Mouse (Mus musculus) MEL (cell line): ENCODE measurements around the gene Lypd8. TPM values are rescaled to one million over a fixed set of nuclear protein-coding genes. Genes with fewer than 3 reads are reported as not detected.

Experiments
- DNase-seq: peaks from one replicate; pipeline ENCODE4 v3.0.0; 2011; ENCODE audit warnings: low read depth, low spot score
- H3K27ac ChIP-seq: 2 replicates; pipeline ENCODE4 v1.5.1; 2012; ENCODE audit warnings: low read depth, mild to moderate bottlenecking, control low read depth, low read length, moderate library complexity; ENCODE audit not compliant: control insufficient read depth
- H3K27me3 ChIP-seq, 2 experiments: fragments of 150-350 bp in 1 of 2; sonication (generic) in 1 of 2; 2 replicates each; pipeline ENCODE4 v1.6.1; 2012; ENCODE audit warnings: low read length in 2 of 2, mild to moderate bottlenecking in 2 of 2, improper control_type of control experiment in 1 of 2, moderate library complexity in 1 of 2; ENCODE audit not compliant: insufficient read depth in 2 of 2, control insufficient read depth in 1 of 2
- H3K36me3 ChIP-seq, 2 experiments: 2 replicates each; pipeline ENCODE4 v1.6.1; 2012 to 2014; ENCODE audit warnings: low read length in 2 of 2, improper control_type of control experiment in 1 of 2, inconsistent platforms in 1 of 2, mild to moderate bottlenecking in 1 of 2; ENCODE audit not compliant: insufficient read depth in 2 of 2, control insufficient read depth in 1 of 2
- H3K4me1 ChIP-seq, 2 experiments: fragments of 150-350 bp in 1 of 2; sonication (generic) in 1 of 2; 2 replicates each; pipeline ENCODE4 v1.6.1; 2012; ENCODE audit warnings: low read length in 2 of 2, improper control_type of control experiment in 1 of 2, mild to moderate bottlenecking in 1 of 2; ENCODE audit not compliant: insufficient read depth in 2 of 2, control insufficient read depth in 1 of 2
- H3K4me3 ChIP-seq, 2 experiments: fragments of 150-350 bp in 1 of 2; sonication (generic) in 1 of 2; 2 replicates each; pipeline ENCODE4 v1.5.1; 2012; ENCODE audit warnings: low read depth in 2 of 2, low read length in 2 of 2, mild to moderate bottlenecking in 2 of 2, moderate library complexity in 2 of 2, control low read depth in 1 of 2, improper control_type of control experiment in 1 of 2; ENCODE audit not compliant: control insufficient read depth in 1 of 2, insufficient read depth in 1 of 2
- H3K79me2 ChIP-seq: 2 replicates; pipeline ENCODE4 v1.6.1; 2012; ENCODE audit warnings: mild to moderate bottlenecking, low read length, moderate library complexity; ENCODE audit not compliant: control insufficient read depth, poor library complexity, insufficient read depth
- H3K9ac ChIP-seq: 2 replicates; pipeline ENCODE4 v1.6.1; 2012; ENCODE audit warnings: low read depth, mild to moderate bottlenecking, control low read depth, low read length, moderate library complexity; ENCODE audit not compliant: control insufficient read depth, poor library complexity, severe bottlenecking
- H3K9me3 ChIP-seq: fragments of 150-350 bp; sonication (generic); replicated peaks from 2 replicates; pipeline ENCODE4 v1.6.1; 2012; ENCODE audit warnings: mild to moderate bottlenecking, low read length, improper control_type of control experiment, moderate library complexity; ENCODE audit not compliant: insufficient read depth
- BHLHE40 ChIP-seq: IDR thresholded peaks from 2 replicates; pipeline ENCODE4 v1.6.1; 2012; ENCODE audit warnings: low read depth, mild to moderate bottlenecking, inconsistent platforms, low read length, improper control_type of control experiment, borderline replicate concordance
- CHD1 ChIP-seq: IDR thresholded peaks from 2 replicates; pipeline ENCODE4 v1.6.1; 2012; ENCODE audit warnings: low read depth, mild to moderate bottlenecking, inconsistent platforms, low read length, improper control_type of control experiment
- CHD2 ChIP-seq: IDR thresholded peaks from 2 replicates; pipeline ENCODE4 v1.6.1; 2011; ENCODE audit warnings: low read length, improper control_type of control experiment
- CTCF ChIP-seq, 3 experiments: IDR thresholded peaks in 2 of 3; conservative IDR thresholded peaks in 1 of 3; 2 replicates each; pipeline ENCODE4 v1.5.1; 2011 to 2012; ENCODE audit warnings: low read length in 3 of 3, low read depth in 2 of 3, mild to moderate bottlenecking in 2 of 3, improper control_type of control experiment in 1 of 3, inconsistent platforms in 1 of 3, mixed read lengths in 1 of 3, moderate library complexity in 1 of 3; ENCODE audit not compliant: control insufficient read depth in 1 of 3, insufficient read depth in 1 of 3, poor library complexity in 1 of 3, severe bottlenecking in 1 of 3
- E2F4 ChIP-seq: IDR thresholded peaks from 2 replicates; pipeline ENCODE4 v1.6.1; 2011; ENCODE audit warnings: low read depth, low read length, improper control_type of control experiment, borderline replicate concordance
- ELF1 ChIP-seq: IDR thresholded peaks from 2 replicates; pipeline ENCODE4 v1.6.1; 2014; ENCODE audit warnings: low read depth, mild to moderate bottlenecking, inconsistent platforms, low read length, improper control_type of control experiment, moderate library complexity
- GATA1 ChIP-seq: IDR thresholded peaks from 2 replicates; pipeline ENCODE4 v1.6.1; 2011; ENCODE audit warnings: low read depth, low read length, improper control_type of control experiment
- JUND ChIP-seq: IDR thresholded peaks from 2 replicates; pipeline ENCODE4 v1.6.1; 2011; ENCODE audit warnings: low read depth, mild to moderate bottlenecking, improper control_type of control experiment, low read length
- KAT2A ChIP-seq: conservative IDR thresholded peaks from 2 replicates; pipeline ENCODE4 v1.6.1; 2012; ENCODE audit warnings: low read depth, low read length, improper control_type of control experiment, inconsistent platforms
- MAX ChIP-seq: IDR thresholded peaks from 2 replicates; pipeline ENCODE4 v1.6.1; 2011; ENCODE audit warnings: low read length, improper control_type of control experiment
- MEF2A ChIP-seq: IDR thresholded peaks from 2 replicates; pipeline ENCODE4 v1.6.1; 2014; ENCODE audit warnings: low read depth, mild to moderate bottlenecking, inconsistent platforms, low read length, improper control_type of control experiment; ENCODE audit not compliant: poor library complexity, insufficient replicate concordance, severe bottlenecking; ENCODE audit errors: extremely low read depth
- MXI1 ChIP-seq: IDR thresholded peaks from 2 replicates; pipeline ENCODE4 v1.6.1; 2011; ENCODE audit warnings: mild to moderate bottlenecking, low read depth, low read length, improper control_type of control experiment
- MYB ChIP-seq: IDR thresholded peaks from 2 replicates; pipeline ENCODE4 v1.6.1; 2011; ENCODE audit warnings: mild to moderate bottlenecking, low read depth, low read length, improper control_type of control experiment
- MYC ChIP-seq: IDR thresholded peaks from 2 replicates; pipeline ENCODE4 v1.6.1; 2011; ENCODE audit warnings: low read depth, mild to moderate bottlenecking, low read length, improper control_type of control experiment, moderate library complexity
- NRF1 ChIP-seq: IDR thresholded peaks from 2 replicates; pipeline ENCODE4 v1.6.1; 2014; ENCODE audit warnings: low read depth, mild to moderate bottlenecking, inconsistent platforms, low read length, improper control_type of control experiment, moderate library complexity; ENCODE audit not compliant: poor library complexity, insufficient read depth, severe bottlenecking
- POLR2AphosphoS5 ChIP-seq: IDR thresholded peaks from 2 replicates; pipeline ENCODE4 v1.6.1; 2012; ENCODE audit warnings: low read depth, borderline replicate concordance, mild to moderate bottlenecking, inconsistent platforms, low read length, moderate library complexity, mixed read lengths
- SMC3 ChIP-seq: IDR thresholded peaks from 2 replicates; pipeline ENCODE4 v1.6.1; 2011; ENCODE audit warnings: low read depth, low read length, improper control_type of control experiment
- TBP ChIP-seq: IDR thresholded peaks from 2 replicates; pipeline ENCODE4 v1.8.0; 2011; ENCODE audit warnings: low read depth, low read length, improper control_type of control experiment
- UBTF ChIP-seq: IDR thresholded peaks from 2 replicates; pipeline ENCODE4 v1.6.1; 2012; ENCODE audit warnings: low read depth, mild to moderate bottlenecking, inconsistent platforms, low read length, improper control_type of control experiment, moderate library complexity, borderline replicate concordance; ENCODE audit not compliant: insufficient read depth
- ZMIZ1 ChIP-seq: IDR thresholded peaks from 2 replicates; pipeline ENCODE4 v1.6.1; 2012; ENCODE audit warnings: low read depth, mild to moderate bottlenecking, inconsistent platforms, low read length, improper control_type of control experiment, moderate library complexity
- ZNF384 ChIP-seq: IDR thresholded peaks from 2 replicates; pipeline ENCODE4 v1.6.1; 2012; ENCODE audit warnings: low read depth, mild to moderate bottlenecking, inconsistent platforms, low read length, improper control_type of control experiment
- polyA plus RNA-seq, 2 experiments: library from polyadenylated mRNA; stranded (reverse) in 1 of 2; unstranded in 1 of 2; fragments of >175 nt in 1 of 2; fragments of >200 nt in 1 of 2; gene quantifications; 2 replicates each; pipeline versions ENCODE4 v1.2.1 to v1.2.4; 2012; ENCODE audit warnings: low replicate concordance in 2 of 2, low read depth in 1 of 2; ENCODE audit not compliant: insufficient read length in 2 of 2, insufficient read depth in 1 of 2, missing spikeins in 1 of 2
- total RNA-seq: library from RNA; depleted of rRNA; stranded (reverse); fragments of 300-350 nt; gene quantifications from 2 replicates; pipeline ENCODE4 v1.2.3, GENCODE M21; 2012; rRNA removed

Gene Lypd8
- 0.19 TPM in 1 of 2 replicates, not detected in the other for total RNA-seq
- polyA plus RNA-seq = under 1 TPM in 1 of 2 experiments, not detected in 1; 0.31 TPM

DNA sequence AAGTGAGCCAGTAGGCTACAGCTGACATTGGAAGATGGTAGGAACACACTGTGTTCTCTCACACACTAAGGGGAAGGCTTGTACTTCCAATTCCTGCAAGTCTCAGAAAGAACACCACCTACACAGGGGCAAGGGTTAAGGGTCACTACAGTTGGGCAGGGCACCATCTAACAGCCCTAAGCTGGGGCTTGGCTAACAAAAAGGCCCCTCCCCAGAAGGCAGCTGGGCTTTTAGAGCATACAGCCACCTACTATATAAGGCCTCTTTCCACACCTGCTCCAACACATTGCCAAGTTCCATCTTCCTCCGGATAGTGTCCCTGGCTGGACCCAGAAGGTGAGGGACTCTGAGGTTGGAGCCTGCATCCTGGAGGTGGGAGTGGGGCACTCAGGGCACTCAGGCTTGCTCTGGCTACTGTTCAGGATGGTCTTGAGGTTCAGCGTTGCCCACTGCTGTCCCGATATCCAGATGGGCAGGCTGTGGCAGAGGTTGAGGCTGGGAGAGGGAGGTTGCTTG, at the start of gene Lypd8:
TSS of gene Lypd8 (plus strand) at position 281 of the 516 bp plus-strand sequence.
- no peaks in the 10 kb centered on the region for H3K79me2 ChIP-seq
- H3K4me3 ChIP-seq = no peak within 1 kb of the TSS
- TF ChIP-seq ZNF384 (no peak), KAT2A (no peak), CHD1 (no peak), POLR2AphosphoS5 (no peak)
- TF ChIP-seq, all 39 proteins: peak for 0
- Histone ChIP-seq H3K9ac (no peak within 1 kb of the TSS), H3K36me3 (0 out of 4 replicates have a peak, but pooled peaks cover 0 to 2% of the 10 kb centered on the region in 2 experiments), H3K9me3 (no peaks in the 10 kb centered on the region), H3K27ac (no peak within 1 kb of the TSS), H3K27me3 (peaks cover 1 to 2% of the 10 kb centered on the region in 2 experiments; a peak in 2 of 4 replicates), H3K4me1 (peaks cover 0 to 22% of the 10 kb centered on the region in 2 experiments; a peak in 3 of 4 replicates)
- DNase-seq = no peak

DNA sequence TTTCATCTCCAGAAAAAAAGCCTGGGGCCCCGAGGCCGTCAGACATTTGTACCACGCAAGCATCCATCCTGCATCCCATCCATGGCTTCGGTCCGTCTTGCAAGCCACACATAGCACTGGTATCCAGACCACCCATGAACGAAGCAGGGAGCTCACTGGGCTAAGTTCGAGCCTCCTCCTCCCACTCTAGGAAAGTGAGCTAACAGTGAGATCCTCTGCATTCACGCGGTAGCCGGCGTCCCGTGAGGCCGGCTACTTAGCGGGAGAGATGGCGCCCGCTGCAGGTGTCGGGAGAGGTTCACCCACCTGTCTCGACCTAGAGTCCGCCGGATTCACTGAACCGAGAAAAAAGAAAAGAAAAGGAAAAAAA, 49.0 kb upstream of the Lypd8 start:
- H3K4me1 ChIP-seq = peaks cover 3 to 22% of the 10 kb centered on the region in 2 experiments; a peak in 3 of 4 replicates
- peaks cover 6 to 27% of the 10 kb centered on the region in 2 experiments for H3K36me3 ChIP-seq
- H3K9me3 ChIP-seq = no peaks in the 10 kb centered on the region
- no peak for DNase-seq
- H3K4me3 ChIP-seq = peak overlapping the region; percentile 84 to 92
- no peak for TF ChIP-seq ZNF384
- 0 out of 2 replicates have a peak, but pooled peaks have one; percentile 10 for TF ChIP-seq SMC3
- TF ChIP-seq, all 39 proteins: peak for 1
- Histone ChIP-seq H3K27me3 (no peaks in the 10 kb centered on the region), H3K27ac (peak overlapping the region; percentile 96), H3K79me2 (peaks cover 36% of the 10 kb centered on the region), H3K9ac (peak overlapping the region; percentile 87)

DNA sequence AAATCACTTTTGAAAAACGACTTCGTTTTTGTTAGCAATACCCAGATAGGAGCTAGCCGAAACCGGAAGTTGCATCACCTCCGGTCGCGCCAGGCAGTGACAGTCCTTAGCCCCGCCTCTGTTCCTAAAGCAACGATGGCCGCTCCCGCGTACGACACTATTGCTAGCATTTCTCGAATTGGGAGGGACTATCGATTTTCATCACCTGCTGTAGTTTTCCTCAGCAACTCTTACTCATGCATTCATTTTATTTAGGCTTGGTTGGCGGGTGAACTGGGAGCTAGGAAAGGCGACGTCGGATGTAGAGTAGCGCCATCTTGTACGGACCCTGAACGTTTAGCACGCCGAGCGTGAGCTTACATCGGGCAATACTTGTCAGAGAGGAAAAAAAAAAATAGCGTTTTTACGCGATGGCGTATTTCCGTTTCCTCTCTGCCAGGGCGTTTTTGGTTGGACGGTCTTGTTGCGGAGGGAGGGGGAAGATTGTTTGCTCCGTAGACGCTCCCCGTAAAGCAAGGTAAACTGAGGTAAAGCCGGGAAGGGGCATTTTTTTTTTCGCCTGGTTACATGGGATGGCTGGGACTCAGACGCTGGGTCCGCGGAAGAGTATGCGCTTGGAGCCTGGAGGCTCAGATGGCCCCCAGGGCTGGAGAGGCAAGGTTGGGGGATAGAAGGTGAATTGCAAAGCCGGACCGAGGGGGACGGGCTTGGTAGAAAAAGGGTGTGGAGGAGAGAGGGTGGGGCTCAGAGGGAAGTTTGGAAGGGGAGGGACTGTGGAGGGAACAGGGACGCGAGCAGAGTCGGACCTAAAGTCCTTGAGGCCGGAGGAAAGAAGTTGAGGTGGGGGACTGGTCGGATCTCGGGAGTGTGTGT, 48.3 kb upstream of the Lypd8 start, which contains the start of the genes Zfp672 and Sh3bp5l:
TSS of gene Zfp672 (minus strand) at position 64 of the 873 bp plus-strand sequence.
TSS of gene Sh3bp5l (plus strand) at position 449 of the 873 bp plus-strand sequence.
- H3K79me2 ChIP-seq = peaks cover 36% of the 10 kb centered on the region
- peaks cover 3 to 21% of the 10 kb centered on the region in 2 experiments; a peak in 3 of 4 replicates for H3K4me1 ChIP-seq
- peak within 1 kb of the TSS; percentile 84 to 92 for H3K4me3 ChIP-seq
- no peaks in the 10 kb centered on the region for H3K9me3 ChIP-seq
- peaks cover 6 to 23% of the 10 kb centered on the region in 2 experiments for H3K36me3 ChIP-seq
- H3K27ac ChIP-seq = peak within 1 kb of the TSS; percentile 96
- DNase-seq = peak; percentile 99
- peak within 1 kb of the TSS; percentile 90 for H3K9ac ChIP-seq
- no peaks in the 10 kb centered on the region for H3K27me3 ChIP-seq
- TF ChIP-seq ZMIZ1 (peak; percentile 43; the same call in 1 of the 2 replicates), KAT2A (peak; percentile 78), BHLHE40 (no peak), CHD2 (no peak), E2F4 (0 out of 2 replicates have a peak, but pooled peaks have one; percentile 69), ELF1 (peak; percentile 48; the same call in 1 of the 2 replicates), MYB (no peak), CHD1 (no peak), MXI1 (peak; percentile 65), MEF2A (no peak), GATA1 (no peak), CTCF (IDR thresholded peaks at IDR 0.05 in 2 of 3, conservative IDR thresholded peaks at IDR 0.05 in 1 of 3; ENCODE audit: control insufficient read depth in 1 of 3, insufficient read depth in 1 of 3, low read depth in 2 of 3, low read length in 3 of 3, poor library complexity in 1 of 3, severe bottlenecking in 1 of 3) (no peak), ZNF384 (peak; percentile 98), UBTF (no peak), TBP (peak; percentile 73), MAX (peak; percentile 36; the same call in 1 of the 2 replicates), MYC (peak; percentile 82; the same call in 1 of the 2 replicates), NRF1 (peak; percentile 62), JUND (no peak)
